9 mouse cellular contexts compared by ENCODE assay signal in the genomic region with DNA sequence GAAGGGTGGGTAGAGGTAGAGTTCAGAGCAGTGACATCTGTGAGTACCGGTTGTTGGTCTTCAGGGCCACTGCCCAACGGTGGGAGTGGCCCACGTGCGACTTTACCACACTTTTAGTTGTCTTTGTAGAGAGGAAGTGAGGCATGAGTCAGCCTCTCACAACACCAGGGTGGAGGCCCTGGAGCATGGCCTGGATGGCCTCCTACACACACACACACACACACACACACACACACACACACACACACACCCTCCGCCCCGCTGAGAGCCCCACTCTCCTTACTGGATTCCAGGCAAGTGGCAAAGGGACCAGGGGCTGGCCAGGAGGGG. TPM values are rescaled to one million over a fixed set of nuclear protein-coding genes. Genes with fewer than 3 reads are reported as not detected.
DNase-seq lines count a peak whose midpoint lies in the region; ATAC-seq lines count a peak whose summit lies in the region.
"Had no signal": no experiment of that assay in that cellular context is flagged by ENCODE, and none has a peak within 500 bp of the region (broad histone marks: within the 10 kb centered on the region; RNA-seq: fewer than 3 reads in every experiment).

No protein-coding gene starts in this region.

- no peak overlapping the region for H3K9ac ChIP-seq in kidney, embryonic 16.5 days (replicated peaks; ENCODE audit: low read length)
- H3K9ac ChIP-seq in liver, embryonic 15.5 days: no peak overlapping the region
- H3K9ac ChIP-seq: midbrain, embryonic 12.5 days had no signal

- no peak overlapping the region for H3K4me3 ChIP-seq in kidney, embryonic 16.5 days (ENCODE audit: low read length)
- H3K4me3 ChIP-seq in liver, embryonic 15.5 days (replicated peaks): no peak overlapping the region
- H3K4me3 ChIP-seq: midbrain, embryonic 12.5 days had no signal

- H3K4me2 ChIP-seq in kidney, embryonic 16.5 days (replicated peaks; ENCODE audit: low read depth, low read length): 0 out of 2 replicates have a peak overlapping the region, but pooled peaks have one; percentile 8
- no peak overlapping the region for H3K4me2 ChIP-seq in liver, embryonic 15.5 days
- H3K4me2 ChIP-seq: midbrain, embryonic 12.5 days had no signal

- no peaks in the 10 kb centered on the region for H3K36me3 ChIP-seq in kidney, embryonic 16.5 days (ENCODE audit: insufficient read depth, low read length)
- H3K36me3 ChIP-seq in liver, embryonic 15.5 days (replicated peaks): 0 out of 2 replicates have a peak, but pooled peaks cover 5% of the 10 kb centered on the region
- H3K36me3 ChIP-seq in splenic B cell, adult 2 months (ENCODE audit: control insufficient read depth, insufficient read depth, low read length, poor library complexity, severe bottlenecking): no peaks in the 10 kb centered on the region
- H3K36me3 ChIP-seq: midbrain, embryonic 12.5 days had no signal

- peaks cover 67% of the 10 kb centered on the region for H3K4me1 ChIP-seq in kidney, embryonic 16.5 days (ENCODE audit: insufficient read depth, low read length)
- peaks cover 87% of the 10 kb centered on the region for H3K4me1 ChIP-seq in liver, embryonic 15.5 days (replicated peaks)

- ATAC-seq in kidney, embryonic 16.5 days (ENCODE audit: low FRiP score, low TSS enrichment): peak; percentile 62
- peak; percentile 91 for ATAC-seq in activated CD4-positive, CD25-positive, alpha-beta regulatory T cell, adult 4 months
- no peak for ATAC-seq in liver, embryonic 15.5 days (ENCODE audit: insufficient read depth)

- intact Hi-C loops in left cerebral cortex, postnatal 4 days (cut with DNase I): no loop called here

- DNase-seq in kidney, adult 9 months: no peak
- peak; percentile 86 for DNase-seq in splenic B cell, adult 2 months (ENCODE audit: low read depth, low spot score)
- no peak for DNase-seq in frontal cortex, postnatal 25 days (ENCODE audit: low spot score in 2 of 2)
- no peak for DNase-seq in adrenal gland, postnatal 25 days
- DNase-seq in left cerebral cortex, postnatal 4 days: no peak

- H3K27me3 ChIP-seq in kidney, embryonic 16.5 days (ENCODE audit: insufficient read depth, low read length): no peaks in the 10 kb centered on the region
- no peaks in the 10 kb centered on the region for H3K27me3 ChIP-seq in liver, embryonic 15.5 days
- H3K27me3 ChIP-seq in splenic B cell, adult 2 months (ENCODE audit: control insufficient read depth, insufficient read depth, low read length, poor library complexity, severe bottlenecking): no peaks in the 10 kb centered on the region
- H3K27me3 ChIP-seq: midbrain, embryonic 12.5 days had no signal

- no peak overlapping the region for H3K27ac ChIP-seq in kidney, embryonic 16.5 days (ENCODE audit: low read length)
- H3K27ac ChIP-seq in liver, embryonic 15.5 days (replicated peaks): peak overlapping the region; percentile 62; the same call in 1 of the 2 replicates
- H3K27ac ChIP-seq: midbrain, embryonic 12.5 days had no signal

- H3K9me3 ChIP-seq in kidney, embryonic 16.5 days (ENCODE audit: low read length): no peaks in the 10 kb centered on the region
- no peaks in the 10 kb centered on the region for H3K9me3 ChIP-seq in liver, embryonic 15.5 days (replicated peaks)
- H3K9me3 ChIP-seq: midbrain, embryonic 12.5 days had no signal

- 18% methylated on average over 5 of the region's 6 CpGs for WGBS in kidney, embryonic 16.5 days
- WGBS in liver, embryonic 15.5 days (ENCODE audit: insufficient replicate concordance): 10% methylated on average over 6 of the region's 6 CpGs

RNA-seq across cellular contexts. Expression of a gene that starts 10.1 kb away (rescaled TPM):
- polyA plus RNA-seq in kidney, embryonic 16.5 days (2015; fragmentation: Nextera tagmentation; extraction: Ambion mirVana): 12.1 and 14.9 TPM in 2 replicates
- polyA plus RNA-seq in activated CD4-positive, CD25-positive, alpha-beta regulatory T cell, adult 4 months (2017; shearing (Covaris generic)): 10 to 100 TPM; 20.5 to 22.7 TPM
- 6.3 and 7.8 TPM in 2 replicates for polyA plus RNA-seq in liver, embryonic 15.5 days (2015; fragmentation: Nextera tagmentation; extraction: Ambion mirVana)
- total RNA-seq in adrenal gland, postnatal 25 days (2021): 10.1 and 17.4 TPM in 2 replicates
- total RNA-seq in left cerebral cortex, postnatal 4 days (2021): 10 to 100 TPM; 52.0 to 57.8 TPM

RNA-seq across cellular contexts. Expression of a gene that starts 34.0 kb away (rescaled TPM):
- polyA plus RNA-seq in kidney, embryonic 16.5 days (2015; fragmentation: Nextera tagmentation; extraction: Ambion mirVana): 3.5 and 3.9 TPM in 2 replicates
- 1 to 10 TPM; 3.9 to 4.9 TPM for polyA plus RNA-seq in activated CD4-positive, CD25-positive, alpha-beta regulatory T cell, adult 4 months (2017; shearing (Covaris generic))
- polyA plus RNA-seq in liver, embryonic 15.5 days (2015; fragmentation: Nextera tagmentation; extraction: Ambion mirVana): 0.01 and 0.08 TPM in 2 replicates
- 6.9 and 8.7 TPM in 2 replicates for total RNA-seq in adrenal gland, postnatal 25 days (2021)
- 1 to 10 TPM; 5.0 to 5.2 TPM for total RNA-seq in left cerebral cortex, postnatal 4 days (2021)
